Mouse (Mus musculus): ENCODE measurements around the gene Mllt3.
"Not testable (repeated sequence)": the region's sequence is repeated elsewhere in the genome, so short reads cannot be mapped to it uniquely, and the experiment has no call there.

Gene Mllt3

DNA sequence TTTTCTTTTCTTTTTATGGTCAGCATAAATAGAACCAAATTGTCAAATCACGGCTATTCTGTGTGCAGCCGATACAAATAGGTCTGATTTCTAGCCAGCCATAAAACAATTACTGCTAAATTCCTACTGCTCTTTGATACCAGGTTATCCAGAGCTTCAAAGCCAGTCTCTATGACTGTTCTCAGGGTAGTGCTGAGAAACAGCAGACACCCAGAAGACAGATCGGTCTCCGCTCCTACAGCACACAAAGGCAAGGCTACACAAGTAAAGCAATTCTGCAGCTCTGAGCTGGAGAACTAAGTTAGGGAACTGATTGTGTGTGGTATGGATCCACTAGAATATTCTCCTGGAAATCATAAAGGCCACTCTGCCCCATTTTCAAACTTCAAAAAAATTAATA, 20.4 kb downstream of the Mllt3 start:
- no peak for DNase-seq (ENCODE audit: low spot score in 2 of 2)

DNA sequence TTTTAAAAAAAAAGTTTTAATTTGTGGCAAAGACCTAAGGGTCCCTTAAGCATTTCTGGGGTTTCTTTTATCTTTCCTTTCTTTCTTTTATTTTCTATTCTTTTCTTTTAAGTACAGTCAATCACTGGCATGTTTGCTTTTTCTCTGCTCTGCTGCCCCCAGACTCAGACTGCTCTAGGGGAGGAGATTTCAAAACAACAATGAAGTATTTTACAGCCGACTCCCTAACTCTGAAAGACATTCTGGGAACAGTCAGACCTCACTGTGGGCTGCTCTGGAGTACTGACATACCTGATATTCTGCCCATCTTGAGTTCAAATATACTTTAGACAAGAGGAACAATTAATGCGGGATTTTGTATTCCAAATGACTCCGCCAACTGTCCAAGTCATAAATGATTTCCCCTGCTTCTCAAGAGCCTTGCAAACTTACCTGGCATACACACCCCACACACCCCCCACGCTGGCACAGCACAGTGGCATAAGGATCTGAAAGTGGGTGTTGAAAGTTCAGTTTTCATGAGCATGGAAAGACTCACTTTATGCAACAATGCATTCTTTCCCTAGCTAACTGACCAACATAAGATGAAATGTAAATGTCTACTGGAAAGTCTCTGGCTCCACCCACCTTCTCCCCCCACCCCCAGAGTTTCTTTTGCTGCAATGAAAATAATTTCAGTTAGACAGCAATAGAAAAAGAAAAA, 21.1 kb downstream of the Mllt3 start:
- DNase-seq (ENCODE audit: low spot score in 2 of 2), result no peak

DNA sequence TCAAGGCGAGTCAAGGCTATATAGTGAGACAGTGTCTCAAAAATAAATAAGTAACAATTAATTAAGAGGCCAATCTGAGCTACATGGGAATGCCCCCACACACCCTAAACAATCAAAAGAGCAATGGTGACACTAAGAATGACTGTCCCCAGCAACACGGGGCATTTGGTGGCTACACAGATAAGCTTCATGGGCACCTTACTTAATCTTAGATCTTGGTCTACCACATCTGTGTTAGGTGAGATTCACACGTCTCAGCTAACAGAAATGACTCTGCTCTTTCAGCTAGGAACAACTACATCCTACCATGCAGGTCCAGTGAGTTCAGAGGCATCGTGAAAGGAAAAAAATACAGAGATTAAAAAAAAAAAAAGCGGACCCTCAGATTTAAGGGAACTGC, 22.7 kb downstream of the Mllt3 start:
- no peak for DNase-seq (ENCODE audit: low spot score in 2 of 2)

DNA sequence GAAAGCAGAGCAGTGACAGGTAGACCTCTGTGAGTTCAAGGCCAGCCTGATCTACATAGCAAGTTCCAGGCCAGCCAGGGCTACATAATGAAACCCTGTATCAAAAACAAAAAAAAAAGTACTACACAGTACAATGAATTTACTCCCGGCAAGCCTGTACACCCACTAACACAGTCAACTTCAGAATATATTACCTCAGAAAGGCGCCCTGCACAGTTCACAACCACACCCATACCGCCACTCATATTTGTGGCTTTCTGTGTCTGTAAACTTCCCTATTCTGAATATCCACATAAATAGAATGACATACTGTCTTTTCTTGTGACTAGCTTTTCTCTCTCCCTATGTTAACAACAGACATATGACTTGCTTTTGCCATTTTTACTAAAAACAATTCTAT, 27.4 kb downstream of the Mllt3 start:
- no peak for DNase-seq (ENCODE audit: low spot score in 2 of 2)

- no peak for DNase-seq (ENCODE audit: low spot score in 2 of 2)
These were observed 29.8 kb downstream of the Mllt3 start for GRCm38 (mm10) chr4:88003159-88003948.

DNA sequence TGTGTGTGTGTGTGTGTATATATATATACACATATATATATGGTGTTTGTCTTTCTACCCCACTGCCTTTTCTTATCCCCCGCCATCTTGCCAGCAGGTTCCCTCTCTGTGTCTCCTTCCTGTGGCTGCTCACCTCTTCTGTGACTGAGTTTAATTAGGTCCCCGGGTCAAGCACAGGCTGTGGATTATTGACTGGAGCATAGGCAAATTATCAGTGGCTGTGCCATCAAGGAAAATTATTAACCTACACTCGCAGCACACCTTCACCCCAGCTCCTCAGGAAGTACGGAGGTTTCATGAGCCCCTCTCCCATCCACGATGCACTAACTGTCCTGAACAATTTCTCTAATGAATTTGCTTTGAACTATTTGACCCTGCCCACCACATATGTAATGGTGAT, 41.5 kb downstream of the Mllt3 start:
- DNase-seq (ENCODE audit: low spot score in 2 of 2), result no peak

- no peak for DNase-seq (ENCODE audit: low spot score in 2 of 2)
These were observed 42.2 kb downstream of the Mllt3 start for GRCm38 (mm10) chr4:87990940-87991339.

GRCm38 (mm10) chr4:87985281-87985680, 47.9 kb downstream of the Mllt3 start:
- no peak for DNase-seq (ENCODE audit: low spot score in 2 of 2)

- no peak for DNase-seq (ENCODE audit: low spot score in 2 of 2)
These were observed 48.6 kb downstream of the Mllt3 start for GRCm38 (mm10) chr4:87984589-87984988.

GRCm38 (mm10) chr4:87984091-87984490, 49.1 kb downstream of the Mllt3 start:
- no peak for DNase-seq (ENCODE audit: low spot score in 2 of 2)

DNA sequence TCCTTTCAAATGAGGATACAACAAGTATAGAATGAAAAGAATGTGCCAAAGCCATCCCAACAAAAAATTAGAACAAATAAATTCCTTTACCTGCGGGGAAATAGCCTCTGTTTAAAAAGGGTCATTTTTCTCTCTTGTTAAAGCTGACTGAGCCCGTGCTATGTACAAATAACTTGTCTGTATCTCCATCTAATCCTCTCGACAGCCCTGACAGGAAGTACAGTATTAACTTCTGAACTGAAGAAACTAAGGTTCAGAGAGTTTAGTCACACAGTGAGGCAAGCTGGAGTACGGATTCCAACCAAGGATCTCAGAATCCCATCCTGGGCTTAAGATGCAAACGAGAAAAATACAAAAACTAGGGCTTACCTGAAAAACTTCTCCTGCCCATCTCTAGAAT, 50.6 kb downstream of the Mllt3 start:
- no peak for DNase-seq (ENCODE audit: low spot score in 2 of 2)

DNA sequence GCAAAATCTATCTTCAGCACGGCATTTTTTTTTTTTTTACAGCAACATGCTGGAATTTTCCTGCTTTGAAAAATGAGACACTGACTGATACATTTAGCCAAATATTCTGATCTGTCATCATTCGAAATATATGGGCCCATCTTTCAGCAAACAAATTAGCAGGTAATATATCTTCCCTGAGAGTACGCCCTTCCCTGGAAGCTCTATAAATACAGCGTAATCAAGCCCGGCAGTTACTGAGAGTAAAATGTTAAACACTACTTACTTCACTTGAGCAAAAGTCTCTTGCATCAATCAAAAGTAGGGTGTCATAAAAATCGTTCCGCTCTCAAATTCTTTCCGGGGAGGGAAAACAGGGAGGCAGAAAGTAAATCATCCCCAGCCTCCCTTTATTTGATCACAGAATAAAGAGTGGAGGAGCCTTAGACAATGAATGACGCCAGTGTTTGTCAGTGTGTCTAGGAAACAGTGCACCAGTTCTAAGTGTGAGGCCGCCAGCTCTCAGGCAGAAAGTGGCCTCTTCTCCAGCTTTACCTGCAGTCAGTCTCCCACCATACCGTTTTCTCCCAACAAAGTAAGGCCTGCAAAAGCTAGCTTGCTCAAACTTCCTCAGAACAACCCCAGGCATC, 55.2 kb downstream of the Mllt3 start:
- no peak for DNase-seq (ENCODE audit: low spot score in 2 of 2)

DNA sequence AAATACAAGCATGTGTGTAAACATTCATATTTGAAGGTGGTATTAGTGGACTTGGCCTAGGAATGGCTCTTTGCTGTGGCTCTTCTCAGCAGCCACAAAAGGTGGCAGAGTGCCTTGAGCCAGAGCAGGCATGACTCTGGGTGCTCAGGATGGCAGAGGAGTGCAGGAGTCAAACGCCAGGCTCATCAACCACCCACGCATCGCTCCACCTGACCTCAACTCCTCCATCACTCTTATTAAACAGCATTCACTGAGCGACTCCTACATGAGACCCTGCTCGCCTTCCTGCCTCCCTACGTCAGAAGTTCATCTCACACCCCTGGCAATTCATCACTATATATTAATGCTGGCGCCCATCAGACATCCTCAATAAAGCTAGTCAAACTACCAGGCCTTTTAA, 67.3 kb downstream of the Mllt3 start:
- DNase-seq (ENCODE audit: low spot score in 2 of 2), result no peak

GRCm38 (mm10) chr4:87964890-87965289, 68.3 kb downstream of the Mllt3 start:
- not testable (repeated sequence) for DNase-seq (ENCODE audit: low spot score in 2 of 2)

- no peak for DNase-seq (ENCODE audit: low spot score in 2 of 2)
These were observed 69.4 kb downstream of the Mllt3 start for GRCm38 (mm10) chr4:87963773-87964076.

DNA sequence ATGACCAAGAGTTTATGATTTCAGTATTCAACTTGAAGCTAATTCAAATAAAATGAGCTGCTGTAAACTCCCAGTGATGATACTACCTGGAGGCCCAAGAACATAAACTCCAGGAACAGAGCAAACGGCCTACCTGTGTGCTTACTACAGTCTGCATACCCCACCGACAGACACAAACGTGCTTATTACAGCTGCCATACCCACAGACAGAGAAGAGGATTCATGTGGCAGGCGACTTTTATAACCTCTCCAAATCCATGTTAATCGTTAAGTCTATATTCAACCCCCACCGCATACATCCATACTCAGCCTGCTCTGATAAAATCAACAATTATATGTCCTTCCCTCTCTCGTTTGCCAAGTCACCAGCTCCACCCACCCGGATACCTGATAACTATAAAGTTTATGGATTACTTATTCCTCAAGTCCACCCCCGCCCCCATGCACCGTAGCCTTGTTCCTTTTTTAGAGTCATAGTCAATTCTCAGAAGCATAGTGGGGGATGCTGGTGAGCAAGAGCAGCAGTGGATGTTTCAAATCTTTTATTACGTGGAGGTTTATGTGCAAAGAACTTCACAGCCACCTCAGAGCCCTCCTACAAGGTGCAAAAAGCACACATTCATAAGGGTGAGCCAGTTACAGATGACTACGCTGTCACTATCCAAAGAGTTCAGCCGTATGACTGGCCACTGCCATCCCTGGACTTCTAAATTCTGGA, 70.0 kb downstream of the Mllt3 start:
- DNase-seq (ENCODE audit: low spot score in 2 of 2), result no peak

- no peak for DNase-seq (ENCODE audit: low spot score in 2 of 2)
These were observed 71.3 kb downstream of the Mllt3 start for GRCm38 (mm10) chr4:87961872-87962271.

GRCm38 (mm10) chr4:87957852-87958251, 75.3 kb downstream of the Mllt3 start:
- no peak for DNase-seq (ENCODE audit: low spot score in 2 of 2)

GRCm38 (mm10) chr4:87957198-87957597, 76.0 kb downstream of the Mllt3 start:
- DNase-seq (ENCODE audit: low spot score in 2 of 2), result no peak

- DNase-seq (ENCODE audit: low spot score in 2 of 2), result no peak
These were observed 78.0 kb downstream of the Mllt3 start for GRCm38 (mm10) chr4:87955132-87955531.

DNA sequence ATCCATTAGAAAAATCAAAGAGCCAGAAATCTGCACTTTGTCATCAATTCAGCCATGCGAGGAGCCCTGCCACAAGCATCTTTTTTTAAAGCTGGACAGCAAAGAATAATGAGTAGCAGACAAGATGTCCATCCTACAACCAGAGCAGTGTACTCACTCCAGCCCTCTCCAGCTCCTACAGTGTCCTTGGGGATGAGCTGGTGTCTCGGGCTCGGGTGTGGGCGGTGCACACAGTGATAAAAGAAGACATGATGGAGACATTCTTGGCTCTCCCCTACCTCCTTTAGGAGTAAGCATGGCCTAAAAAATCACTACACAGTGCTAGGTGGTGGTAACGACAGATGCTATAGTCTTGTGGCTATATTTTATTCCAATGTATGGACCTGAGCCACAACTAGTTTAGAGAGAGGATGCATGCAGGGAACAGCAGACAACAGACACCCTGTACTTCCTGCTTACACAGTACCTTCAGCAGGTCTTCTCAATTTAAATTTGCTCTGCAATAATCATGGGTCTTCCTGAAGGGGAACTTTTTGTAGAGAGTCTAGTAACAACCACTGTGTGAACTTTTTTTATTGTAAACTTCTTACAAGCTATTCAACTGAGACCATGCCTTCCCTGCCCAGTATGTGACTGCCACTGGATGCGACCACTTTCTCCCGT, 78.6 kb downstream of the Mllt3 start:
- no peak for DNase-seq (ENCODE audit: low spot score in 2 of 2)

GRCm38 (mm10) chr4:87953736-87954135, 79.4 kb downstream of the Mllt3 start:
- no peak for DNase-seq (ENCODE audit: low spot score in 2 of 2)

All from spleen, postnatal 14 days (tissue).